ENCODE assay signal across 28 mouse cellular contexts in the genomic region with DNA sequence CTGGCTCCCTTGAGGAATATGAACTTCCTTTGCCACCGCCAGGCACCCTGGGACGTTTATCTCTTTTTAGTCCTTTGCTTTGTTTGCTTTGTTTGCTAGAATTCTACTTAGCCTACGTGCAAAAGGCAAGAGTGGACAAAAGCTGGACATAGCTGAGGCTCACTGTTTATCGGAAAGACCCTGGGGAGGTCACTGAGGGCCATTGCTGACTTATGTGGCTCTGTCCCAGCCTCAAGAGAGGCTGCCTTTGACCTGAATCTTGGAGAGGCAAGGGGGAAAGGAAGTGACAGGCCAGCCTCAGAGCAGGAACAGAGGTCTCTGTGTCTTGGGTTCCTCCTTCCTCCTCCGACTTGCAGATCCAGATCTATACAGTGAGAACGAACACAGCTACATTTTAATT. TPM values are rescaled to one million over a fixed set of nuclear protein-coding genes. Genes with fewer than 3 reads are reported as not detected.
DNase-seq lines count a peak whose midpoint lies in the region; ATAC-seq and TF ChIP-seq lines count a peak whose summit lies in the region.
"Had no signal": no experiment of that assay in that cellular context is flagged by ENCODE, and none has a peak within 500 bp of the region (broad histone marks: within the 10 kb centered on the region; RNA-seq: fewer than 3 reads in every experiment).

No protein-coding gene starts in this region.

- no peak for TF ChIP-seq POLR2A in heart, adult 2 months (IDR thresholded peaks at IDR 0.05; ENCODE audit: insufficient read depth, low read depth, low read length)

- peaks cover 8% of the 10 kb centered on the region; the same call in 1 of the 2 replicates for H3K36me3 ChIP-seq in heart, adult 2 months (ENCODE audit: control insufficient read depth, insufficient read depth, low read length)
- H3K36me3 ChIP-seq in heart, embryonic 10.5 days, result no peaks in the 10 kb centered on the region
- H3K36me3 ChIP-seq in kidney, embryonic 16.5 days (ENCODE audit: insufficient read depth, low read length), result no peaks in the 10 kb centered on the region
- H3K36me3 ChIP-seq in kidney, embryonic 15.5 days, result no peaks in the 10 kb centered on the region
- no peaks in the 10 kb centered on the region for H3K36me3 ChIP-seq in lung, embryonic 15.5 days
- no peaks in the 10 kb centered on the region for H3K36me3 ChIP-seq in lung, postnatal 0 days (ENCODE audit: insufficient read depth, low read length)
- H3K36me3 ChIP-seq in liver, embryonic 16.5 days (ENCODE audit: control insufficient read depth, insufficient read depth), result no peaks in the 10 kb centered on the region
- H3K36me3 ChIP-seq in intestine, embryonic 16.5 days (ENCODE audit: control insufficient read depth, insufficient read depth, low read length), result no peaks in the 10 kb centered on the region
- H3K36me3 ChIP-seq: embryonic facial prominence, embryonic 15.5 days; hindbrain, embryonic 13.5 days; limb, embryonic 15.5 days; midbrain, embryonic 15.5 days; neural tube, embryonic 12.5 days had no signal

- WGBS in heart, adult 2 months, result 30% methylated on average over 6 of the region's 6 CpGs
- WGBS in heart, embryonic 10.5 days, result 58% methylated on average over 6 of the region's 6 CpGs
- 66% methylated on average over 6 of the region's 6 CpGs for WGBS in kidney, embryonic 16.5 days
- 58% methylated on average over 6 of the region's 6 CpGs for WGBS in kidney, embryonic 15.5 days
- WGBS in lung, embryonic 15.5 days, result 46% methylated on average over 6 of the region's 6 CpGs
- WGBS in lung, postnatal 0 days, result 29% methylated on average over 6 of the region's 6 CpGs
- 45% methylated on average over 6 of the region's 6 CpGs for WGBS in liver, embryonic 16.5 days (ENCODE audit: insufficient replicate concordance)
- 50% methylated on average over 6 of the region's 6 CpGs for WGBS in intestine, embryonic 16.5 days

- H3K4me1 ChIP-seq in heart, adult 2 months (ENCODE audit: control insufficient read depth, insufficient read depth, low read length), result peaks cover 21% of the 10 kb centered on the region
- H3K4me1 ChIP-seq in heart, embryonic 10.5 days, result peaks cover 30% of the 10 kb centered on the region
- peaks cover 3% of the 10 kb centered on the region; the same call in 1 of the 2 replicates for H3K4me1 ChIP-seq in kidney, embryonic 16.5 days (ENCODE audit: insufficient read depth, low read length)
- peaks cover 6% of the 10 kb centered on the region; the same call in 1 of the 2 replicates for H3K4me1 ChIP-seq in kidney, embryonic 15.5 days
- peaks cover 32% of the 10 kb centered on the region for H3K4me1 ChIP-seq in lung, embryonic 15.5 days
- no peaks in the 10 kb centered on the region for H3K4me1 ChIP-seq in lung, postnatal 0 days (ENCODE audit: insufficient read depth, low read depth, low read length)
- H3K4me1 ChIP-seq in liver, embryonic 16.5 days (ENCODE audit: control insufficient read depth, low read depth, low read length), result no peaks in the 10 kb centered on the region; the same call in 1 of the 2 replicates
- H3K4me1 ChIP-seq in intestine, embryonic 16.5 days (ENCODE audit: control insufficient read depth, insufficient read depth, low read length), result no peaks in the 10 kb centered on the region
- H3K4me1 ChIP-seq: embryonic facial prominence, embryonic 15.5 days; hindbrain, embryonic 13.5 days; midbrain, embryonic 15.5 days; neural tube, embryonic 12.5 days had no signal

- ATAC-seq in kidney, embryonic 16.5 days (ENCODE audit: low FRiP score, low TSS enrichment), result peak; percentile 46
- ATAC-seq in kidney, embryonic 15.5 days (replicated peaks; ENCODE audit: low FRiP score), result no peak
- no peak for ATAC-seq in lung, embryonic 15.5 days (ENCODE audit: borderline replicate concordance, extremely low read depth, low FRiP score, low TSS enrichment)
- no peak for ATAC-seq in lung, postnatal 0 days
- ATAC-seq in liver, embryonic 16.5 days (ENCODE audit: low read depth), result peak; percentile 72
- ATAC-seq in intestine, embryonic 16.5 days, result no peak
- ATAC-seq: CD4-positive, CD25-positive, alpha-beta regulatory T cell, adult 4 months; forebrain, embryonic 16.5 days; midbrain, embryonic 15.5 days had no signal

- intact Hi-C loops in heart, adult 2 months (cut with DNase I), result no loop called here

- no peaks in the 10 kb centered on the region; the same call in 1 of the 2 replicates for H3K79me2 ChIP-seq in heart, adult 2 months (replicated peaks; ENCODE audit: control insufficient read depth, insufficient read depth, low read length)

- no peak for TF ChIP-seq CTCF in heart, adult 2 months (IDR thresholded peaks at IDR 0.05)
- TF ChIP-seq CTCF in lung, postnatal 0 days (IDR thresholded peaks at IDR 0.05), result no peak

- peak in 1 of 2 experiments; percentile 21 for DNase-seq in heart, adult 2 months
- no peak for DNase-seq in heart, embryonic 10.5 days (ENCODE audit: low spot score)
- DNase-seq in lung, postnatal 0 days (ENCODE audit: low spot score), result no peak
- DNase-seq: adrenal gland, postnatal 14 days; cerebellum, adult 9-11 months; gastrocnemius, postnatal 25 days; left cerebral cortex, postnatal 4 days; right cerebral cortex, postnatal 25 days; spleen, adult 18-20 months had no signal

- no peak for TF ChIP-seq EP300 in heart, adult 2 months (IDR thresholded peaks at IDR 0.05; ENCODE audit: insufficient read depth, low read depth, low read length)
- TF ChIP-seq EP300 in lung, postnatal 0 days (IDR thresholded peaks at IDR 0.05), result no peak

- H3K9me3 ChIP-seq in heart, embryonic 10.5 days, result no peaks in the 10 kb centered on the region
- H3K9me3 ChIP-seq in kidney, embryonic 16.5 days (ENCODE audit: low read length), result no peaks in the 10 kb centered on the region
- no peaks in the 10 kb centered on the region for H3K9me3 ChIP-seq in kidney, embryonic 15.5 days (replicated peaks)
- no peaks in the 10 kb centered on the region for H3K9me3 ChIP-seq in lung, embryonic 15.5 days
- H3K9me3 ChIP-seq in lung, postnatal 0 days (ENCODE audit: low read length), result no peaks in the 10 kb centered on the region
- no peaks in the 10 kb centered on the region for H3K9me3 ChIP-seq in liver, embryonic 16.5 days (replicated peaks; ENCODE audit: control insufficient read depth, low read length)
- H3K9me3 ChIP-seq in intestine, embryonic 16.5 days (ENCODE audit: control insufficient read depth, low read length), result no peaks in the 10 kb centered on the region
- H3K9me3 ChIP-seq: embryonic facial prominence, embryonic 15.5 days; hindbrain, embryonic 13.5 days; limb, embryonic 15.5 days; midbrain, embryonic 15.5 days; neural tube, embryonic 12.5 days had no signal

- no peaks in the 10 kb centered on the region for H3K27me3 ChIP-seq in heart, adult 2 months (ENCODE audit: control insufficient read depth, insufficient read depth, low read length)
- no peaks in the 10 kb centered on the region for H3K27me3 ChIP-seq in heart, embryonic 10.5 days (ENCODE audit: insufficient read depth, poor library complexity, severe bottlenecking)
- no peaks in the 10 kb centered on the region for H3K27me3 ChIP-seq in kidney, embryonic 16.5 days (ENCODE audit: insufficient read depth, low read length)
- no peaks in the 10 kb centered on the region for H3K27me3 ChIP-seq in kidney, embryonic 15.5 days
- H3K27me3 ChIP-seq in lung, embryonic 15.5 days, result no peaks in the 10 kb centered on the region
- H3K27me3 ChIP-seq in lung, postnatal 0 days (replicated peaks; ENCODE audit: insufficient read depth, low read length), result no peaks in the 10 kb centered on the region
- H3K27me3 ChIP-seq in liver, embryonic 16.5 days (ENCODE audit: control insufficient read depth, insufficient read depth, low read depth, low read length), result no peaks in the 10 kb centered on the region
- no peaks in the 10 kb centered on the region; the same call in 1 of the 2 replicates for H3K27me3 ChIP-seq in intestine, embryonic 16.5 days (replicated peaks; ENCODE audit: control insufficient read depth, insufficient read depth, low read length)
- H3K27me3 ChIP-seq: embryonic facial prominence, embryonic 15.5 days; hindbrain, embryonic 13.5 days; limb, embryonic 15.5 days; midbrain, embryonic 15.5 days; neural tube, embryonic 12.5 days had no signal

- no peak overlapping the region for H3K4me3 ChIP-seq in heart, adult 2 months
- H3K4me3 ChIP-seq in heart, embryonic 10.5 days, result no peak overlapping the region
- H3K4me3 ChIP-seq in kidney, embryonic 16.5 days (ENCODE audit: low read length), result no peak overlapping the region
- no peak overlapping the region for H3K4me3 ChIP-seq in kidney, embryonic 15.5 days (replicated peaks)
- no peak overlapping the region for H3K4me3 ChIP-seq in lung, embryonic 15.5 days
- no peak overlapping the region for H3K4me3 ChIP-seq in lung, postnatal 0 days (ENCODE audit: low read depth, low read length)
- no peak overlapping the region for H3K4me3 ChIP-seq in liver, embryonic 16.5 days (ENCODE audit: low read depth, low read length)
- no peak overlapping the region for H3K4me3 ChIP-seq in intestine, embryonic 16.5 days (ENCODE audit: low read length)
- H3K4me3 ChIP-seq: embryonic facial prominence, embryonic 15.5 days; hindbrain, embryonic 13.5 days; limb, embryonic 15.5 days; midbrain, embryonic 15.5 days; neural tube, embryonic 12.5 days had no signal

- no peak overlapping the region for H3K9ac ChIP-seq in heart, adult 2 months (ENCODE audit: low read depth, low read length)
- H3K9ac ChIP-seq in kidney, embryonic 16.5 days (replicated peaks; ENCODE audit: low read length), result no peak overlapping the region
- no peak overlapping the region for H3K9ac ChIP-seq in kidney, embryonic 15.5 days
- H3K9ac ChIP-seq in lung, embryonic 15.5 days, result no peak overlapping the region
- H3K9ac ChIP-seq in lung, postnatal 0 days (replicated peaks; ENCODE audit: low read depth), result no peak overlapping the region
- no peak overlapping the region for H3K9ac ChIP-seq in liver, embryonic 16.5 days (ENCODE audit: low read depth, low read length)
- H3K9ac ChIP-seq in intestine, embryonic 16.5 days (ENCODE audit: low read depth, low read length), result no peak overlapping the region
- H3K9ac ChIP-seq: embryonic facial prominence, embryonic 15.5 days; hindbrain, embryonic 13.5 days; limb, embryonic 15.5 days; midbrain, embryonic 15.5 days; neural tube, embryonic 12.5 days had no signal

- H3K27ac ChIP-seq in heart, adult 2 months, result peak overlapping the region; percentile 23; the same call in 1 of the 2 replicates
- no peak overlapping the region; the same call in 1 of the 2 replicates for H3K27ac ChIP-seq in heart, embryonic 10.5 days
- no peak overlapping the region for H3K27ac ChIP-seq in kidney, embryonic 16.5 days (ENCODE audit: low read length)
- H3K27ac ChIP-seq in kidney, embryonic 15.5 days, result no peak overlapping the region
- 0 out of 2 replicates have a peak overlapping the region, but pooled peaks have one; percentile 31 for H3K27ac ChIP-seq in lung, embryonic 15.5 days
- no peak overlapping the region for H3K27ac ChIP-seq in lung, postnatal 0 days (ENCODE audit: low read length)
- H3K27ac ChIP-seq in liver, embryonic 16.5 days (ENCODE audit: low read length), result no peak overlapping the region
- H3K27ac ChIP-seq in intestine, embryonic 16.5 days (ENCODE audit: low read length), result no peak overlapping the region
- H3K27ac ChIP-seq: embryonic facial prominence, embryonic 15.5 days; hindbrain, embryonic 13.5 days; limb, embryonic 15.5 days; macrophage; midbrain, embryonic 15.5 days; neural tube, embryonic 12.5 days had no signal

- no peak overlapping the region for H3K4me2 ChIP-seq in kidney, embryonic 16.5 days (replicated peaks; ENCODE audit: low read depth, low read length)
- no peak overlapping the region for H3K4me2 ChIP-seq in kidney, embryonic 15.5 days
- no peak overlapping the region for H3K4me2 ChIP-seq in lung, embryonic 15.5 days
- H3K4me2 ChIP-seq in lung, postnatal 0 days (replicated peaks; ENCODE audit: low read depth, low read length), result no peak overlapping the region
- no peak overlapping the region for H3K4me2 ChIP-seq in liver, embryonic 16.5 days (ENCODE audit: low read depth, low read length)
- no peak overlapping the region for H3K4me2 ChIP-seq in intestine, embryonic 16.5 days (ENCODE audit: low read depth, low read length)
- H3K4me2 ChIP-seq: embryonic facial prominence, embryonic 15.5 days; hindbrain, embryonic 13.5 days; limb, embryonic 15.5 days; midbrain, embryonic 15.5 days; neural tube, embryonic 12.5 days had no signal

RNA-seq across cellular contexts. Expression of gene Vstm4, which starts 21.0 kb away (rescaled TPM):
- 10 to 100 TPM in 1 of 2 experiments, 1 to 10 TPM in 1; 9.2 to 11.7 TPM for total RNA-seq in heart, adult 2 months (2021)
- 6.6 and 12.6 TPM in 2 replicates for polyA plus RNA-seq in heart, adult 2 months (2012; rRNA removed)
- 6.1 and 9.5 TPM in 2 replicates for polyA plus RNA-seq in heart, embryonic 10.5 days (2016; fragmentation: Nextera tagmentation; extraction: Ambion mirVana)
- 45.7 and 51.8 TPM in 2 replicates for polyA plus RNA-seq in kidney, embryonic 16.5 days (2015; fragmentation: Nextera tagmentation; extraction: Ambion mirVana)
- polyA plus RNA-seq in kidney, embryonic 15.5 days (2015; fragmentation: Nextera tagmentation; extraction: Ambion mirVana), result 35.8 and 39.7 TPM in 2 replicates
- 60.1 and 62.8 TPM in 2 replicates for polyA plus RNA-seq in lung, embryonic 15.5 days (2015; fragmentation: Nextera tagmentation; extraction: Ambion mirVana)
- polyA plus RNA-seq in lung, postnatal 0 days (2015; fragmentation: Nextera tagmentation; extraction: Ambion mirVana), result 59.5 and 63.6 TPM in 2 replicates
- 4.9 and 6.4 TPM in 2 replicates for polyA plus RNA-seq in liver, embryonic 16.5 days (2015; fragmentation: Nextera tagmentation; extraction: Ambion mirVana)
- polyA plus RNA-seq in intestine, embryonic 16.5 days (2015; fragmentation: Nextera tagmentation; extraction: Ambion mirVana), result 26.6 and 28.3 TPM in 2 replicates
- total RNA-seq: common myeloid progenitor, adult 5-6 weeks had no signal
- polyA plus RNA-seq: CD4-positive, CD25-positive, alpha-beta regulatory T cell, adult 4 months had no signal

RNA-seq across cellular contexts. Expression of gene Fam170b, which starts 43.8 kb away (rescaled TPM):
- total RNA-seq in heart, adult 2 months (2021), result not detected
- 0.09 and 0.10 TPM in 2 replicates for polyA plus RNA-seq in heart, adult 2 months (2012; rRNA removed)
- polyA plus RNA-seq in heart, embryonic 10.5 days (2016; fragmentation: Nextera tagmentation; extraction: Ambion mirVana), result 0.09 TPM in 1 of 2 replicates, not detected in the other
- polyA plus RNA-seq in kidney, embryonic 16.5 days (2015; fragmentation: Nextera tagmentation; extraction: Ambion mirVana), result 0.10 and 0.15 TPM in 2 replicates
- 0.06 and 0.13 TPM in 2 replicates for polyA plus RNA-seq in kidney, embryonic 15.5 days (2015; fragmentation: Nextera tagmentation; extraction: Ambion mirVana)
- polyA plus RNA-seq in lung, embryonic 15.5 days (2015; fragmentation: Nextera tagmentation; extraction: Ambion mirVana), result 0.11 and 0.13 TPM in 2 replicates
- polyA plus RNA-seq in lung, postnatal 0 days (2015; fragmentation: Nextera tagmentation; extraction: Ambion mirVana), result 0.08 and 0.14 TPM in 2 replicates
- polyA plus RNA-seq in liver, embryonic 16.5 days (2015; fragmentation: Nextera tagmentation; extraction: Ambion mirVana), result 0.11 TPM in 1 of 2 replicates, not detected in the other
- 0.10 TPM in 2 replicates for polyA plus RNA-seq in intestine, embryonic 16.5 days (2015; fragmentation: Nextera tagmentation; extraction: Ambion mirVana)
- total RNA-seq: adrenal gland, postnatal 14 days; common myeloid progenitor, adult 5-6 weeks; gastrocnemius, postnatal 25 days; heart, postnatal 25 days; layer of hippocampus, postnatal 10 days; left cerebral cortex, adult 8-10 months; left cerebral cortex, postnatal 4 days had no signal
- polyA plus RNA-seq: CD4-positive, CD25-positive, alpha-beta regulatory T cell, adult 4 months; forebrain, embryonic 16.5 days; hindbrain, embryonic 13.5 days; large intestine, adult 2 months; limb, embryonic 15.5 days; macrophage; midbrain, embryonic 15.5 days; neural tube, embryonic 12.5 days; thymus, postnatal 0 days had no signal

Comparison
In these comparisons a context has a peak if more than half of its experiments do, and no peak if none do; other contexts are left out.
1. H3K27ac ChIP-seq: peak in heart, adult 2 months (single experiment) and lung, embryonic 15.5 days (single experiment); none in heart, embryonic 10.5 days (single experiment), kidney, embryonic 16.5 days (single experiment), kidney, embryonic 15.5 days (single experiment), lung, postnatal 0 days (single experiment), liver, embryonic 16.5 days (single experiment) and intestine, embryonic 16.5 days (single experiment).
2. ATAC-seq: peak in kidney, embryonic 16.5 days (single experiment) and liver, embryonic 16.5 days (single experiment); none in kidney, embryonic 15.5 days (single experiment), lung, embryonic 15.5 days (single experiment), lung, postnatal 0 days (single experiment) and intestine, embryonic 16.5 days (single experiment).